Mouse (Mus musculus): ENCODE results near the gene Slc25a40.

DNA sequence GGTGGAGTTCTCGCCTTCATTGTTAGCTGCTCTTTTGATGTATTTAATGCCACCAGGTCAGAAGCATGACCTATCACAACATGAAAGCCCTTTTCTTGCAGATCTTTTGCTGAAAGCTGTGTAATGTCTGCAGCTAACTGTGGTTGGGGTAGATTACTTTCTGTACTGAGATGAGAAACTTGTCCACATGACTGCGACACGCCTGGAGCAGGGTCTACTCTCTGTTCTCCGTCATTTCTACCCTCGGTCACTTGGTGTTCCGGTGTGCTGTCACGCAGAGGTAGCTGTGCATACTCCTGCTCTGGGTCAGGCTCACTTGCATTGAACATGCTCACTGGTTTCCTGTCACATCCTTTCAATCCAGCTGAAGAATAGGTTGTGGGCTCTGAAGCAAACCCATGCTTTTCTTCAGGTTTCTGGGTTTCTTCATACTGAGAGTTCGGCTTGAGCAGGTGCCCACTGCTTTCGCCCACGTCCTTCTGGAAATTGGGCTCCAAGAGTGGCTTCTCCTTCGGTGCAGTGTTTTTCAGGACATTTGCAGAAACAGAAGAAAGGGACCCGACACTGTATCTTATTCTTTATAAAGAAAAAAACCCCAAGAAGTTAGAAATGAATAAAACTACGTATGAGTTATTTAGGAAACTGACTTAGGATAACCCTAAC, 24.9 kb upstream of the Slc25a40 start:
- TF ChIP-seq POLR2A (IDR thresholded peaks at IDR 0.05; ENCODE audit: low read depth, low read length) (no peak), CTCF (IDR thresholded peaks at IDR 0.05; ENCODE audit: borderline replicate concordance, insufficient read depth, low read length) (no peak)
